8 mouse cellular contexts compared by ENCODE assay signal in the genomic region with DNA sequence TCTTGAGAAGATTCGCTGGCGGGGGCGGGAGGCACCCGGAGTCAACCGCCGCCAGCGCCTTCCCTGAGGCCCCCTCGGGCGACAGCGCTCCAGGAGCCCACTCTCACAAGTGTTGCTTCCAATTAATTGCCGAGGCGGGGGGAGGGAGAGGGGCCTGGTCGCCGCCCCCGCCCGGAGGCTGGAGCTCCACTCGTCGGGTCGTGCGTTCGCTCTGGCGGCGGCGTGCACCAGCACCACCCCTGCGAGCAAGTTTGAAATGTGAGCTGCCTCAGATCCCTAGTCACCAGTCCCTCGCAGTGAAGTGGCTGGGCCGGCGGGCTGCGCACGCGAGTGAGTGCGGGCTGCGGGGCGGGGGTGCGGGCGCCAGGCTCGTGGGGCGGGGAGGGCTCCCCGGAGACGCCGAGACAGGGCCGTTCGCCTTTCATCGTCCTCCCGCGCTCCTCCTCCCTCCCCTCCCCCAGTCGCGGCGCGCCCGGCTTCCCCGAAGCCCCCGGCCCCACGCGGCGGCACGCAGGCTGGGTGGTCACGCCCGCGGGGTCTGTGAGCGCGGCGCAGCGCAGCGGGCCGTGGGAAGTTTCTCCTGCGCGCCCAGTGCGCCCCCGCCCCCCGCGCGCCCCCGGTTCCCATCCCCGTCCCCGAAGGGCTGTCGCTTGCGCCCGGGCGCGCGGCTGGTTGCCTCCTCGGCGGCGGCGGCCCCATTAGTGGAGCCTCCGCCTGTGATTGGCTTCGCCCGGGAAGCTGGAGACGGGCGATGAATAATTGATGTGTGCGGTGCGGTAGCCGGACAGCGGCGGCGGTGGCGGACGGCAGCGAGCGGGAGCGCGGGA.
DNase-seq lines count a peak whose midpoint lies in the region; ATAC-seq lines count a peak whose summit lies in the region.

No protein-coding gene starts in this region.

- H3K27ac ChIP-seq in heart, embryonic 10.5 days: peak overlapping the region; percentile 99

- peak overlapping the region; percentile 92 for H3K4me3 ChIP-seq in heart, embryonic 10.5 days

- H3K9me3 ChIP-seq in heart, embryonic 10.5 days: no peaks in the 10 kb centered on the region

- WGBS in heart, embryonic 10.5 days: under 1% methylated on average over 91 of the region's 103 CpGs

- H3K36me3 ChIP-seq in heart, embryonic 10.5 days: 0 out of 2 replicates have a peak, but pooled peaks cover 11% of the 10 kb centered on the region

- no peaks in the 10 kb centered on the region for H3K27me3 ChIP-seq in heart, embryonic 10.5 days (ENCODE audit: insufficient read depth, poor library complexity, severe bottlenecking)

- peaks cover 94% of the 10 kb centered on the region for H3K4me1 ChIP-seq in heart, embryonic 10.5 days

- ATAC-seq in erythroid progenitor cell, adult 5-6 weeks (replicated peaks; ENCODE audit: low FRiP score, poor library complexity, severe bottlenecking): no peak

- DNase-seq in urinary bladder, adult 2 months (ENCODE audit: low spot score): peak; percentile 47
- no peak for DNase-seq in urinary bladder, postnatal 36 days (ENCODE audit: low spot score in 2 of 2)
- DNase-seq in cerebellum, postnatal 10 days: peak; percentile 69 to 72
- DNase-seq in heart, embryonic 10.5 days (ENCODE audit: low spot score): peak; percentile 83
- DNase-seq in layer of hippocampus, adult 9-11 months: peak; percentile 65
- DNase-seq in lung, postnatal 36 days: peak; percentile 45
- DNase-seq in right cerebral cortex, postnatal 25 days: peak; percentile 71

Comparison
In these comparisons a context has a peak if more than half of its experiments do, and no peak if none do; other contexts are left out.
1. DNase-seq: peak in urinary bladder, adult 2 months (single experiment), cerebellum, postnatal 10 days (2 of 2), heart, embryonic 10.5 days (single experiment), layer of hippocampus, adult 9-11 months (single experiment), lung, postnatal 36 days (single experiment) and right cerebral cortex, postnatal 25 days (single experiment); none in urinary bladder, postnatal 36 days (0 of 2).